Mouse (Mus musculus): ENCODE data around the gene Pcgf1.

The Pcgf1 gene

DNA sequence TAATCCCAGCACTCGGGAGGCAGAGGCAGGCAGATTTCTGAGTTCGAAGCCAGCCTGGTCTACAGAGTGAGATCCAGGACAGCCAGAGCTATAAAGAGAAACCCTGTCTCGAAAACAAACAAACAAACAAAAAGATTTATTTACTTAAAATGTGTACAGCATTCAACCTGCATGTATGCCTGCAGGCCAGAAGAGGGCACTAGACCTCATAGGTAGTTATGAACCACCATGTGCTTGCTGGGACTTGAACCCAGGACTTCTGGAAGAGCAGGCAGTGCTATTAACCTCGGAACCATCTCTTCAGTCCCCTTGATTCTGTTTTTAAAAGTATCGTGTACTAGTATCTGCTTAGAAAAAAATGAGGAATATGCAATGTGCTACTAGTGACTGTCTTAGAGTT, 49.8 kb downstream of the Pcgf1 start:
- DNase-seq, result no peak

Data from kidney, adult 8-10 months (tissue).